Mouse (Mus musculus) intestine, embryonic 14.5 days (tissue): Measurements from ENCODE around the gene Lypd6. TPM values are rescaled to one million over a fixed set of nuclear protein-coding genes. Genes with fewer than 3 reads are reported as not detected.

Experiments
- ATAC-seq: fragments of 200-750 bp; cut with Nextera tagmentation; replicated peaks from 2 replicates; pipeline ENCODE4 v1.8.0; 2017; ENCODE audit warnings: low read depth, moderate number of reproducible peaks, moderate TSS enrichment, moderate library complexity; ENCODE audit not compliant: low FRiP score, low TSS enrichment
- DNase-seq: peaks from one replicate; pipeline ENCODE4 v3.0.0-alpha.2; 2018; ENCODE audit warnings: low spot score
- H3K27ac ChIP-seq: fragments of 300-500 bp; sonication (generic); 2 replicates; pipeline ENCODE4 v1.5.1; 2014; ENCODE audit warnings: low read depth, mild to moderate bottlenecking, control low read depth
- H3K27me3 ChIP-seq: fragments of 300-500 bp; sonication (generic); replicated peaks from 2 replicates; pipeline ENCODE4 v1.6.1; 2014; ENCODE audit warnings: low read length, control low read depth; ENCODE audit not compliant: control insufficient read depth, insufficient read depth
- H3K36me3 ChIP-seq: fragments of 300-500 bp; sonication (generic); 2 replicates; pipeline ENCODE4 v1.6.1; 2014; ENCODE audit warnings: low read length, control low read depth; ENCODE audit not compliant: control insufficient read depth, insufficient read depth
- H3K4me1 ChIP-seq: fragments of 300-500 bp; sonication (generic); replicated peaks from 2 replicates; pipeline ENCODE4 v1.6.1; 2014; ENCODE audit warnings: low read length, control low read depth, mixed read lengths; ENCODE audit not compliant: control insufficient read depth, insufficient read depth
- H3K4me2 ChIP-seq: fragments of 300-500 bp; sonication (generic); 2 replicates; pipeline ENCODE4 v1.6.1; 2014; ENCODE audit warnings: low read length
- H3K4me3 ChIP-seq: fragments of 300-500 bp; sonication (generic); 2 replicates; pipeline ENCODE4 v1.5.1; 2014; ENCODE audit warnings: low read depth, low read length, control low read depth, mixed read lengths
- H3K9ac ChIP-seq: fragments of 300-500 bp; sonication (generic); 2 replicates; pipeline ENCODE4 v1.6.1; 2014; ENCODE audit warnings: mild to moderate bottlenecking, low read length
- H3K9me3 ChIP-seq: fragments of 300-500 bp; sonication (generic); 2 replicates; pipeline ENCODE4 v1.6.1; 2016; ENCODE audit warnings: low read length, control low read depth; ENCODE audit not compliant: control insufficient read depth
- WGBS: fragments of 180-500 bp; shearing (Covaris S2); extraction: QIAGEN DNeasy Blood & Tissue Kit; methylation state at CpG from one replicate; pipeline ENCODE4 v1.1.7; 2014; 5-methylcytosine and 5-hydroxymethylcytosine counted together
- polyA plus RNA-seq: library from polyadenylated mRNA; unstranded; fragments of >200 nt; fragmentation: Nextera tagmentation; extraction: Ambion mirVana; gene quantifications from 2 replicates; pipeline ENCODE4 v1.2.1, GENCODE M21; 2014

Gene Lypd6
- polyA plus RNA-seq, 1 experiment from 2014 or later, result 17.7 TPM

DNA sequence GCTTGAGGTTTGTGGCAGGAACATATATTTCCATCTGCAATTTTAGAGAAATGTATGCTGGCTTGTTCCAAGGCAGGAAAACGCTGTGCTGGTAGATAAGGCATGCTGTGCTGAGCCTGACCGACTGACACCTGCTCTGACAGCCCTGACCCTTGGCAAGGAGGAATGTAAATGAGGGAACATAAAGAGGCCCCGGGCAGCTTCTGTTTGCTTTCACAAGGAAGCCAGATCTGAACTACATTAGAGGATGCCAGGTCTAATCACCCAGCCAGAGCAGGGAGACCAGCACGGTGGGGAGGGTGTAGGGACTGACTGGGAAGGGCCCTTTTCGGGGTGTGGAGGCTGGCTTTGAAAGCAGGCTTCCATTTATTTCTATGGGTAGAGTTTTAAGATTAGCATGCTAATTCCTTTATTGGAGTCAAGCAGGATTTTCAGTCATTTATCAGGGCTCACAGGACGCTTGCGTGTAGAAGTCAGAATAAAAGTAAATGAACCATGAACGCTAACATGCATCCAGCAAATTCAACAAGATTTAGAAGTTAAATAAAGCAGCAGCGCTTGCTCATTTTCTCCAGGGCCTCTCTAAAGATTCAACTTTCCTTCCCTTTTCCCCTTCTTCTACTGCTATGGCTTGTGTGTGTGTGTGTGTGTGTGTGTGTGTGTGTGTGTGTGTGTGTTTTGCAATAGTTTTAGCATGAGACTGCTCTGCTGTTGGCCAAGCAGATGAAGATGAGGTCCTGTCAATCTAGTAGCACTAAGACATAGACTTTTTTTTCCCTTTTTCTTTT is 34.3 kb downstream of the Lypd6 start:
- Histone ChIP-seq H3K36me3 (no peaks in the 10 kb centered on the region), H3K9me3 (no peaks in the 10 kb centered on the region), H3K27me3 (no peaks in the 10 kb centered on the region), H3K4me3 (no peak overlapping the region), H3K27ac (peak overlapping the region; percentile 54; the same call in 1 of the 2 replicates), H3K9ac (no peak overlapping the region), H3K4me2 (no peak overlapping the region), H3K4me1 (peaks cover 15% of the 10 kb centered on the region; the same call in 1 of the 2 replicates)
- WGBS, result 23% methylated on average over 9 of the region's 9 CpGs
- peak; percentile 67 for DNase-seq
- peak; percentile 81 for ATAC-seq

DNA sequence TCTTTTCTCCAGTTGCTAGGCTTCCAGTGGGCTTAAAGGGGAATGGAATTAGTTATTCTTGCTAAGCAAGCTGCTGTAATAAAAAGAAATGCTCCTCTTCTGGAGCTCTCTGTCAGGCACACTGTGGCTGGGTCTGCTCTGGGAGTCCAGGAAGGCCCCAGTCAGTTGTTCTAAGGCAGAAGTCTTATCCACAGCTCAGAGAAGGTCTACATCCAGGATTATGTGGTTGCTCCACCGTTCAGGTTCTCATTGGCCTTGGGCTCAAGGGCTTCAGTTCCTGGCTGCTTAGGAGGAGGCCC is 34.9 kb downstream of the Lypd6 start:
- Histone ChIP-seq H3K27me3 (no peaks in the 10 kb centered on the region), H3K27ac (peak overlapping the region; percentile 54; the same call in 1 of the 2 replicates), H3K4me3 (no peak overlapping the region), H3K9me3 (no peaks in the 10 kb centered on the region), H3K4me2 (no peak overlapping the region), H3K36me3 (no peaks in the 10 kb centered on the region), H3K4me1 (peaks cover 12% of the 10 kb centered on the region; the same call in 1 of the 2 replicates), H3K9ac (no peak overlapping the region)
- ATAC-seq, result no peak
- 100% methylated on average over 1 of the region's 1 CpGs for WGBS
- DNase-seq, result no peak

DNA sequence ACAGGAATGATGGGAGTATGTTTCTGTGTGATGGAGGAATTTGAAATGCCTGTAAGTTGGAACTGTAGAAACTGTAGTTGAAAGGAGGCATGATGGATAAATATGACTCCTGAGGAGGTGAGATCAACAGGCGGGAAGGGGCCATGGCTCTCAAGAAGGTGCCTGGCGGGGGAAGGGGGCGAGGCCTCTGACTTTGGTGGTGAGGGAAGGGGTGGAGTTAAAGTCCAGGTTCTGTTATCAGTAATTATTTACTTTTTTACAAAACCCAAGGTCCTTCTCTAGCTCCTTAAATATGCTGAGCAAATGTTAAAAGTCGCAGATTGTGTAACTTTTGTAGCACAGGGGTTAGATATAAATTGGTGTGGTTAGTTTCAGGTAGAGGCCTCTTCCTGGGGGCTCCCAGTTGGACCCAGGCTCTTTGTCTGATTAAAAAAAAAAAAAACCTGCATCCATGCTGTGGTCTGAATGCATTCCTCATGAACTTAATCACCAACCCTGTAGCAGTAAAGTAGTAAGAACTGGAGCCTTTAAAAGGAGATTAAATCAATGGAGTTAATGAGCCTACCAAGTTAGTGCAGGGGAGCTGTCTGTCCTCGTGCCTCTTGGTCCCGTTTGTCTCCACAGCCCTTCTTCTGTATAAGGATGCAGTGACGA is 37.7 kb downstream of the Lypd6 start:
- no peak overlapping the region for H3K9ac ChIP-seq
- H3K36me3 ChIP-seq, result no peaks in the 10 kb centered on the region
- H3K4me3 ChIP-seq, result no peak overlapping the region
- WGBS, result 65% methylated on average over 7 of the region's 7 CpGs
- ATAC-seq (peak; percentile 56), DNase-seq (no peak)
- no peaks in the 10 kb centered on the region for H3K27me3 ChIP-seq
- H3K4me2 ChIP-seq, result no peak overlapping the region
- no peaks in the 10 kb centered on the region for H3K9me3 ChIP-seq
- H3K4me1 ChIP-seq, result peaks cover 5% of the 10 kb centered on the region; the same call in 1 of the 2 replicates
- H3K27ac ChIP-seq, result 0 out of 2 replicates have a peak overlapping the region, but pooled peaks have one; percentile 47

DNA sequence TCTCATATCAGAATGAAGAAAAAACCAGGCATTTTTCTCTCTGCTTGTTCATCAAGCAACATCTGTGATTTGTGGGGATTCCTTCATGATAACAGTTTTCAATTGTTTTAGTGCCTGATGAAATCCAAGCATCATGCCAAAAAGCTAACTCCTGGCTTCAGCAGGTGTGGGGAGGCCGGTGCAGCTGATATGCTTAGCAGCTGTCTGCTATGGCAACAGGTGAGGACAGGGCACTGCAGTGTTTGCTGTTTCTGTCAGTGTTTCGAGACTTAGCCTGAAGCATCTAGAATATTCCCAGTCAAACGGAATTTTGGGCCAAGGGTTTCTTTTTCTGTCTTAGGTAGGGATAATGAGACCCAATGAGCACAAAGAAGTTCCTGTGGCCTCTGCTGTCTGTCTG is 39.4 kb downstream of the Lypd6 start:
- H3K27me3 ChIP-seq, result no peaks in the 10 kb centered on the region
- ATAC-seq, result no peak
- no peak overlapping the region for H3K27ac ChIP-seq
- no peak overlapping the region for H3K4me3 ChIP-seq
- 61% methylated on average over 3 of the region's 3 CpGs for WGBS
- H3K4me1 ChIP-seq, result peaks cover 14% of the 10 kb centered on the region
- H3K4me2 ChIP-seq, result no peak overlapping the region
- H3K9me3 ChIP-seq, result no peaks in the 10 kb centered on the region
- no peaks in the 10 kb centered on the region for H3K36me3 ChIP-seq
- no peak for DNase-seq
- no peak overlapping the region for H3K9ac ChIP-seq

DNA sequence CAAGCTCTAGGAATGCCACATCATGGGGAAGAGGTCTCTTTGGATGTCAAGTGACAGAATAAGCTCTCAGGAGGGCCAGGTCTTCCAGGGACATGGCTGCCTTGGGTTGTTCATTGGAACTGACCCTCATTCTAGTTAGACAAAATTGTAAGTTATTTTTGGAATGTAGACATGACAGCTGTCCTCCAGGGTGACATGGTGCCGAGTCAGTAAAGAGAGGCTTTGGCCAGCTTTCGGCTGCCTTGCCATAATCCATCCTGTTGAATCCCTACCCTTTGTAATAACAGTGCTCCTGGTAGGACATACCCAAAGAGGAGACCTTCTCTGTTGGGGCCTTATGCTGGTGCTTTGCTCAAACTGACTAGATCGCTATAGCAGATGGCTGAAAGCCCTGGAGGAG is 39.8 kb downstream of the Lypd6 start:
- H3K27me3 ChIP-seq, result no peaks in the 10 kb centered on the region
- H3K27ac ChIP-seq, result no peak overlapping the region
- H3K4me2 ChIP-seq, result no peak overlapping the region
- no peak overlapping the region for H3K4me3 ChIP-seq
- no peaks in the 10 kb centered on the region for H3K36me3 ChIP-seq
- H3K9me3 ChIP-seq, result no peaks in the 10 kb centered on the region
- DNase-seq (no peak), ATAC-seq (no peak)
- WGBS, result 82% methylated on average over 3 of the region's 3 CpGs
- H3K9ac ChIP-seq, result no peak overlapping the region
- peaks cover 15% of the 10 kb centered on the region for H3K4me1 ChIP-seq

DNA sequence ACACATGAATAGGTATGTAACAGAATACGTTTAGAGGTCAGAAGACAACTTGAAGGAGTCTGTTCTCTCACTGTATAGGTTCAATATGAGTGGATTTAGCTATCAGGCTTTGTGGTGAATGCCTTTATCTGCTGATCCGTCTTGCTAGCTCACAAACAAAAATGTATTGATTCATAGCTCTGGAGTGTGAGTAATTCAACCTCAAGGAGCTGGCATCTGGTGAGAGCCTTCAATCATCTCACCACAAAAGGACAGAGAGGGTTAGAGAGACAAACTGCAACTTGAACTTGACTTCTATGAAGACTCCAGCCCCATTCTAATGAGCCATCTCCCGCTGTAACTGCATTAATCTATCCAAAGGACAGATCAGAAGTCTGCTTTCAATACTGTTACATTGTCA is 40.6 kb downstream of the Lypd6 start:
- Histone ChIP-seq H3K27ac (no peak overlapping the region), H3K9ac (no peak overlapping the region), H3K36me3 (no peaks in the 10 kb centered on the region), H3K9me3 (no peaks in the 10 kb centered on the region), H3K4me2 (no peak overlapping the region), H3K4me3 (no peak overlapping the region), H3K4me1 (peaks cover 11% of the 10 kb centered on the region; the same call in 1 of the 2 replicates), H3K27me3 (no peaks in the 10 kb centered on the region)
- ATAC-seq, result no peak
- WGBS, result 75% methylated on average over 3 of the region's 3 CpGs
- no peak for DNase-seq

DNA sequence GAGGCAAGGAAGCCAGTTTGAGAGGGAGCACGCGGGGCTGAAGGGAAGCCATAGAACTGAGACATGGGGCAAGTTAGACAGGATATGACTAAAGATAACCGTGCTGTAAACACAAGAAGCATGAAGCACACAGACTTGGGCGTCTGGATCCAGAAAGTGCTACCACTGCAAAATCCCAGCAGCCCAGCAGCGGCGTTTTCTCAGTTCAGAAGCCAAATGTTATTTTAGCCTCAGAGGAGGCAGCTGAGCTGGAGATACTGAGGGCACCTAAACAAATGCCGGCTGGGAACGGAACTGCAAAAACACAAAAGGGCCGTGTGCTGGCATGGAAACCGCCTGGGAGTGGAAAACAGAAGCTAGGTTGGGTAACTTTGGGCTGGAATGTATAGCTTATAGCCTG is 43.9 kb downstream of the Lypd6 start:
- Histone ChIP-seq H3K4me3 (no peak overlapping the region), H3K4me1 (peaks cover 11% of the 10 kb centered on the region; the same call in 1 of the 2 replicates), H3K9ac (no peak overlapping the region), H3K27me3 (no peaks in the 10 kb centered on the region), H3K9me3 (no peaks in the 10 kb centered on the region), H3K27ac (peak overlapping the region; percentile 30; the same call in 1 of the 2 replicates), H3K4me2 (no peak overlapping the region; the same call in 1 of the 2 replicates), H3K36me3 (no peaks in the 10 kb centered on the region)
- no peak for DNase-seq
- ATAC-seq, result no peak
- 24% methylated on average over 10 of the region's 10 CpGs for WGBS

DNA sequence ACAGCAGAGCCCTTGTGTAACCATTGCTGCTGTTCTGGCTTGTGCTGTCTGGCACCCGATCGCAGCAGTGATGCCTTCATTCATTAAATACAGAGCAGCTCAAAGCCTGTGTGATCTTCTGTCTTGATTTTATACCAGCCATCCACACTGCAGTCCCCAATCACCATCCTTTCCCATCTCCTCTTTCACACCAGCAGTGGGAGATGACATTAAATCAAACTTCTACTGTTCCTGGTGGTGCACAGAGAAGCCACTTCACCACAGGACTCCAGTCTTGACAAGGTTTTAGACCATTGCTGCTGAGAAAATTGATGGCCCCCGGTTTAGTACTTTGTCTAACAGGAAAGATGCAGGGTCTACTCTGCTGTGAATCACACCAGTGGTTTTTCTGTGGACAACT is 44.9 kb downstream of the Lypd6 start:
- no peak overlapping the region for H3K4me2 ChIP-seq
- 84% methylated on average over 3 of the region's 3 CpGs for WGBS
- no peak for DNase-seq
- H3K27me3 ChIP-seq, result no peaks in the 10 kb centered on the region
- no peaks in the 10 kb centered on the region for H3K9me3 ChIP-seq
- H3K4me3 ChIP-seq, result no peak overlapping the region
- no peak overlapping the region for H3K27ac ChIP-seq
- no peaks in the 10 kb centered on the region for H3K36me3 ChIP-seq
- no peak for ATAC-seq
- H3K4me1 ChIP-seq, result peaks cover 11% of the 10 kb centered on the region; the same call in 1 of the 2 replicates
- H3K9ac ChIP-seq, result no peak overlapping the region
